16 mouse cellular contexts compared by ENCODE assay signal in genomic region chr6:118858431-118858830, GRCm38 (mm10).
"Had no signal": no experiment of that assay in that cellular context is flagged by ENCODE, and none has a peak within 500 bp of the region (broad histone marks: within the 10 kb centered on the region; RNA-seq: fewer than 3 reads in every experiment).

No protein-coding gene starts in this region.

- H3K36me3 ChIP-seq: lung, embryonic 15.5 days; midbrain, embryonic 13.5 days; midbrain, embryonic 15.5 days; neural tube, embryonic 12.5 days; stomach, embryonic 15.5 days had no signal

- H3K27ac ChIP-seq: lung, embryonic 15.5 days; macrophage; midbrain, embryonic 13.5 days; midbrain, embryonic 15.5 days; neural tube, embryonic 12.5 days; stomach, embryonic 15.5 days; stomach, postnatal 0 days had no signal

- H3K9me3 ChIP-seq: lung, embryonic 15.5 days; midbrain, embryonic 13.5 days; midbrain, embryonic 15.5 days; stomach, embryonic 15.5 days had no signal

- H3K27me3 ChIP-seq: lung, embryonic 15.5 days; midbrain, embryonic 13.5 days; midbrain, embryonic 15.5 days; neural tube, embryonic 12.5 days; stomach, embryonic 15.5 days had no signal

- DNase-seq: lung, adult 2 months; lung, postnatal 36 days; right cerebral cortex, postnatal 14 days; thymus, adult 2 months; thymus, postnatal 25 days; thymus, postnatal 4 days had no signal

- H3K9ac ChIP-seq: lung, embryonic 15.5 days; midbrain, embryonic 13.5 days; midbrain, embryonic 15.5 days; neural tube, embryonic 12.5 days; stomach, embryonic 15.5 days had no signal

- H3K4me2 ChIP-seq: lung, embryonic 15.5 days; midbrain, embryonic 11.5 days; midbrain, embryonic 13.5 days; midbrain, embryonic 15.5 days; neural tube, embryonic 12.5 days; stomach, embryonic 15.5 days had no signal

- H3K4me3 ChIP-seq: lung, embryonic 15.5 days; megakaryocyte, embryonic 14.5 days; midbrain, embryonic 13.5 days; midbrain, embryonic 15.5 days; neural tube, embryonic 12.5 days; stomach, embryonic 15.5 days had no signal

- H3K4me1 ChIP-seq: lung, embryonic 15.5 days; megakaryocyte, embryonic 14.5 days; midbrain, embryonic 15.5 days; neural tube, embryonic 12.5 days; stomach, embryonic 15.5 days had no signal

- ATAC-seq: lung, postnatal 0 days; midbrain, embryonic 13.5 days; midbrain, embryonic 15.5 days had no signal
